Mouse (Mus musculus) mature B cell (primary cell): Measurements from ENCODE around the gene Ccnk.

Source experiments
- in situ Hi-C: fragments of 300-500 bp; cut with MboI; formaldehyde crosslinking; loops from 2 replicates; pipeline ENCODE4 v1.14.3; 2019

The Ccnk gene

GRCm38 (mm10) chr12:108187541-108188091 is 8.2 kb downstream of the Ccnk start:
- in situ Hi-C loops: no loop called here

- in situ Hi-C loops: no loop called here
Observed at GRCm38 (mm10) chr12:108193878-108194277, 14.5 kb downstream of the Ccnk start.

GRCm38 (mm10) chr12:108195761-108196160 is 16.4 kb downstream of the Ccnk start:
- in situ Hi-C loops: no loop called here

GRCm38 (mm10) chr12:108198447-108198846 is 19.1 kb downstream of the Ccnk start:
- in situ Hi-C loops: no loop called here

- in situ Hi-C loops: no loop called here
Observed at GRCm38 (mm10) chr12:108200094-108200493, 20.7 kb downstream of the Ccnk start.

GRCm38 (mm10) chr12:108203895-108204294 is 24.5 kb downstream of the Ccnk start:
- in situ Hi-C loops: no loop called here

- in situ Hi-C loops: no loop called here
Observed at GRCm38 (mm10) chr12:108204978-108205377, 25.6 kb downstream of the Ccnk start.

- in situ Hi-C loops: no loop called here
Observed at GRCm38 (mm10) chr12:108206641-108207040, 27.3 kb downstream of the Ccnk start.

GRCm38 (mm10) chr12:108208216-108208615 is 28.8 kb downstream of the Ccnk start:
- in situ Hi-C loops: no loop called here

GRCm38 (mm10) chr12:108208726-108209438 is 29.5 kb downstream of the Ccnk start:
- in situ Hi-C loops: no loop called here

- in situ Hi-C loops: no loop called here
Observed at GRCm38 (mm10) chr12:108210623-108211022, 31.2 kb downstream of the Ccnk start.

- in situ Hi-C loops: no loop called here
Observed at GRCm38 (mm10) chr12:108212071-108212470, 32.7 kb downstream of the Ccnk start.

GRCm38 (mm10) chr12:108212476-108212875 is 33.1 kb downstream of the Ccnk start:
- in situ Hi-C loops: no loop called here

GRCm38 (mm10) chr12:108213090-108214041 is 34.0 kb downstream of the Ccnk start:
- in situ Hi-C loops: no loop called here

- in situ Hi-C loops: no loop called here
Observed at GRCm38 (mm10) chr12:108215090-108215489, 35.7 kb downstream of the Ccnk start.

GRCm38 (mm10) chr12:108216611-108217370 is 37.4 kb downstream of the Ccnk start:
- in situ Hi-C loops: no loop called here

- in situ Hi-C loops: no loop called here
Observed at GRCm38 (mm10) chr12:108217572-108217971, 38.2 kb downstream of the Ccnk start.

- in situ Hi-C loops: no loop called here
Observed at GRCm38 (mm10) chr12:108219163-108219562, 39.8 kb downstream of the Ccnk start.

GRCm38 (mm10) chr12:108219825-108220616 is 40.6 kb downstream of the Ccnk start:
- in situ Hi-C loops: no loop called here

GRCm38 (mm10) chr12:108220621-108221020 is 41.2 kb downstream of the Ccnk start:
- in situ Hi-C loops: no loop called here

GRCm38 (mm10) chr12:108221206-108221605 is 41.8 kb downstream of the Ccnk start:
- in situ Hi-C loops: no loop called here
